ENCODE assay signal across 24 mouse cellular contexts in genomic region chr1:38237027-38237787, GRCm38 (mm10).
DNase-seq lines count a peak whose midpoint lies in the region; ATAC-seq lines count a peak whose summit lies in the region.
"Had no signal": no experiment of that assay in that cellular context is flagged by ENCODE, and none has a peak within 500 bp of the region (broad histone marks: within the 10 kb centered on the region; RNA-seq: fewer than 3 reads in every experiment).

No protein-coding gene starts in this region.

- WGBS in limb, embryonic 12.5 days, result 31% methylated on average over 7 of the region's 7 CpGs
- WGBS in limb, embryonic 10.5 days, result 36% methylated on average over 7 of the region's 7 CpGs
- WGBS in neural tube, embryonic 14.5 days, result 55% methylated on average over 7 of the region's 7 CpGs

- ATAC-seq in limb, embryonic 12.5 days (ENCODE audit: insufficient number of reproducible peaks, insufficient read depth, low FRiP score, low TSS enrichment, low read depth), result no peak
- no peak for ATAC-seq in neural tube, embryonic 14.5 days (ENCODE audit: low read depth)
- ATAC-seq: forebrain, embryonic 16.5 days had no signal

- H3K4me1 ChIP-seq in limb, embryonic 12.5 days (replicated peaks), result peaks cover 25% of the 10 kb centered on the region
- peaks cover 27% of the 10 kb centered on the region for H3K4me1 ChIP-seq in limb, embryonic 10.5 days
- no peaks in the 10 kb centered on the region for H3K4me1 ChIP-seq in neural tube, embryonic 14.5 days (ENCODE audit: control insufficient read depth, insufficient read depth, low read length)

- H3K9me3 ChIP-seq in limb, embryonic 12.5 days, result no peaks in the 10 kb centered on the region
- H3K9me3 ChIP-seq in limb, embryonic 10.5 days (replicated peaks), result no peaks in the 10 kb centered on the region
- no peaks in the 10 kb centered on the region for H3K9me3 ChIP-seq in neural tube, embryonic 14.5 days (ENCODE audit: control insufficient read depth, low read length)
- H3K9me3 ChIP-seq: heart, embryonic 12.5 days; kidney, embryonic 15.5 days had no signal

- no peak overlapping the region for H3K9ac ChIP-seq in limb, embryonic 12.5 days (replicated peaks)
- H3K9ac ChIP-seq in neural tube, embryonic 14.5 days (replicated peaks; ENCODE audit: low read depth, low read length), result no peak overlapping the region
- H3K9ac ChIP-seq: heart, embryonic 12.5 days; kidney, embryonic 15.5 days; liver, embryonic 14.5 days had no signal

- peak overlapping the region; percentile 10; the same call in 1 of the 2 replicates for H3K4me2 ChIP-seq in limb, embryonic 12.5 days
- no peak overlapping the region for H3K4me2 ChIP-seq in neural tube, embryonic 14.5 days (ENCODE audit: low read depth, low read length)
- H3K4me2 ChIP-seq: heart, embryonic 12.5 days; kidney, embryonic 15.5 days had no signal

- no peak for DNase-seq in limb, embryonic 10.5 days (ENCODE audit: low spot score)
- DNase-seq in 3T3-L1 (ENCODE audit: low read depth, low spot score) (peak; percentile 52), 416B (ENCODE audit: low read depth) (peak; percentile 57)
- DNase-seq in kidney, postnatal 36 days, result no peak
- DNase-seq: adrenal gland, adult 8-10 months; cerebellum, adult 2 months; cerebellum, postnatal 14 days; gastrocnemius, adult 2 months; gastrocnemius, postnatal 36 days; heart, adult 2 months; heart, postnatal 4 days; kidney, adult 18-20 months; kidney, postnatal 25 days; liver; lung, adult 2 months; lung, postnatal 10 days had no signal

- H3K27ac ChIP-seq in limb, embryonic 12.5 days, result peak overlapping the region; percentile 13; the same call in 1 of the 2 replicates
- H3K27ac ChIP-seq in limb, embryonic 10.5 days, result no peak overlapping the region
- H3K27ac ChIP-seq in neural tube, embryonic 14.5 days (ENCODE audit: low read depth, low read length), result 0 out of 2 replicates have a peak overlapping the region, but pooled peaks have one; percentile 22
- H3K27ac ChIP-seq: gastrocnemius, adult 2 months; heart, adult 2 months; kidney, embryonic 15.5 days; liver, embryonic 14.5 days; macrophage had no signal

- H3K27me3 ChIP-seq in limb, embryonic 12.5 days, result 0 out of 2 replicates have a peak, but pooled peaks cover 2% of the 10 kb centered on the region
- H3K27me3 ChIP-seq in limb, embryonic 10.5 days (ENCODE audit: low read depth, poor library complexity, severe bottlenecking), result no peaks in the 10 kb centered on the region
- no peaks in the 10 kb centered on the region for H3K27me3 ChIP-seq in neural tube, embryonic 14.5 days (ENCODE audit: control insufficient read depth, insufficient read depth, low read length)
- H3K27me3 ChIP-seq: heart, embryonic 12.5 days; kidney, embryonic 15.5 days had no signal

- no peak overlapping the region for H3K4me3 ChIP-seq in limb, embryonic 12.5 days (replicated peaks)
- H3K4me3 ChIP-seq in limb, embryonic 10.5 days, result no peak overlapping the region
- H3K4me3 ChIP-seq in neural tube, embryonic 14.5 days (ENCODE audit: low read depth, low read length), result no peak overlapping the region
- H3K4me3 ChIP-seq: erythroblast, embryonic 14.5 days; gastrocnemius, adult 2 months; heart, adult 2 months; heart, embryonic 12.5 days; kidney, embryonic 15.5 days had no signal

- peaks cover 11% of the 10 kb centered on the region; the same call in 1 of the 2 replicates for H3K36me3 ChIP-seq in limb, embryonic 12.5 days
- peaks cover 28% of the 10 kb centered on the region for H3K36me3 ChIP-seq in limb, embryonic 10.5 days
- H3K36me3 ChIP-seq in neural tube, embryonic 14.5 days (ENCODE audit: control insufficient read depth, insufficient read depth, low read length), result no peaks in the 10 kb centered on the region
- H3K36me3 ChIP-seq: heart, embryonic 12.5 days; kidney, embryonic 15.5 days had no signal

Comparison
In these comparisons a context has a peak if more than half of its experiments do, and no peak if none do; other contexts are left out.
1. DNase-seq: peak in 3T3-L1 (single experiment) and 416B (single experiment); none in limb, embryonic 10.5 days (single experiment) and kidney, postnatal 36 days (0 of 2).